Mouse (Mus musculus): Measurements from ENCODE around the gene Olfr148. TPM values are rescaled to one million over a fixed set of nuclear protein-coding genes. Genes with fewer than 3 reads are reported as not detected.

Olfr148 gene
- polyA plus RNA-seq, 1 experiment from 2014 or later, result not detected

- 44% methylated on average over 4 of the region's 4 CpGs for WGBS
- no peak overlapping the region for H3K4me2 ChIP-seq
- peak; percentile 68; the same call in 1 of the 2 replicates for ATAC-seq (ENCODE audit: low FRiP score)
Measured at GRCm38 (mm10) chr9:39633913-39634594, 23.6 kb downstream of the Olfr148 start.

GRCm38 (mm10) chr9:39644785-39645184, 34.3 kb downstream of the Olfr148 start, which contains the start of gene Olfr961:
Olfr961 (plus strand) TSS chr9:39645085.
- no peak for ATAC-seq (ENCODE audit: low FRiP score)
- Histone ChIP-seq H3K4me3 (no peak within 1 kb of the TSS), H3K9ac (no peak within 1 kb of the TSS), H3K9me3 (no peaks in the 10 kb centered on the region), H3K4me1 (replicated peaks) (no peaks in the 10 kb centered on the region), H3K27ac (no peak within 1 kb of the TSS), H3K4me2 (no peak within 1 kb of the TSS), H3K36me3 (no peaks in the 10 kb centered on the region), H3K27me3 (no peaks in the 10 kb centered on the region)

More at GRCm38 (mm10) chr9:39633913-39634594, 23.6 kb downstream of the Olfr148 start:
- Histone ChIP-seq H3K9ac (no peak overlapping the region), H3K9me3 (no peaks in the 10 kb centered on the region), H3K4me1 (replicated peaks) (0 out of 2 replicates have a peak, but pooled peaks cover 2% of the 10 kb centered on the region), H3K36me3 (no peaks in the 10 kb centered on the region), H3K27ac (no peak overlapping the region), H3K4me3 (no peak overlapping the region), H3K27me3 (no peaks in the 10 kb centered on the region)

- H3K27me3 ChIP-seq, result no peaks in the 10 kb centered on the region
- no peaks in the 10 kb centered on the region for H3K36me3 ChIP-seq
- no peak for ATAC-seq (ENCODE audit: low FRiP score)
- H3K4me3 ChIP-seq, result no peak overlapping the region
- H3K4me2 ChIP-seq, result no peak overlapping the region
- no peak overlapping the region for H3K9ac ChIP-seq
- no peaks in the 10 kb centered on the region for H3K9me3 ChIP-seq
- no peaks in the 10 kb centered on the region for H3K4me1 ChIP-seq (replicated peaks)
- WGBS, result 91% methylated on average over 4 of the region's 4 CpGs
- no peak overlapping the region for H3K27ac ChIP-seq
Measured at GRCm38 (mm10) chr9:39647382-39647781, 36.9 kb downstream of the Olfr148 start.

GRCm38 (mm10) chr9:39654756-39655396, 44.4 kb downstream of the Olfr148 start:
- no peaks in the 10 kb centered on the region for H3K4me1 ChIP-seq (replicated peaks)
- no peaks in the 10 kb centered on the region for H3K9me3 ChIP-seq
- no peak overlapping the region for H3K27ac ChIP-seq
- 71% methylated on average over 6 of the region's 6 CpGs for WGBS
- H3K27me3 ChIP-seq, result no peaks in the 10 kb centered on the region
- ATAC-seq (ENCODE audit: low FRiP score), result no peak
- H3K36me3 ChIP-seq, result no peaks in the 10 kb centered on the region
- no peak overlapping the region for H3K9ac ChIP-seq
- H3K4me3 ChIP-seq, result no peak overlapping the region
- no peak overlapping the region for H3K4me2 ChIP-seq

Other genes with a start within 250 kb of the Olfr148 start
- not detected in 2 replicates for gene Olfr951, start 223.2 kb upstream of the Olfr148 start, polyA plus RNA-seq (2015; fragmentation: Nextera tagmentation; extraction: Ambion mirVana)
- not detected in 2 replicates for gene Olfr952, start 183.5 kb upstream of the Olfr148 start, polyA plus RNA-seq (2015; fragmentation: Nextera tagmentation; extraction: Ambion mirVana)
- gene Olfr954, start 154.0 kb upstream of the Olfr148 start, polyA plus RNA-seq (2015; fragmentation: Nextera tagmentation; extraction: Ambion mirVana), result not detected in 2 replicates
- gene Olfr955, start 138.7 kb upstream of the Olfr148 start, polyA plus RNA-seq (2015; fragmentation: Nextera tagmentation; extraction: Ambion mirVana), result not detected in 2 replicates
- not detected in 2 replicates for gene Olfr44, start 116.7 kb upstream of the Olfr148 start, polyA plus RNA-seq (2015; fragmentation: Nextera tagmentation; extraction: Ambion mirVana)
- gene Olfr957, start 94.8 kb upstream of the Olfr148 start, polyA plus RNA-seq (2015; fragmentation: Nextera tagmentation; extraction: Ambion mirVana), result not detected in 2 replicates
- not detected in 2 replicates for gene Olfr958, start 56.6 kb upstream of the Olfr148 start, polyA plus RNA-seq (2015; fragmentation: Nextera tagmentation; extraction: Ambion mirVana)
- not detected in 2 replicates for gene Olfr959, start 35.1 kb upstream of the Olfr148 start, polyA plus RNA-seq (2015; fragmentation: Nextera tagmentation; extraction: Ambion mirVana)
- gene AW551984, start 6.3 kb upstream of the Olfr148 start, polyA plus RNA-seq (2015; fragmentation: Nextera tagmentation; extraction: Ambion mirVana), result 63.0 and 69.8 TPM in 2 replicates
- not detected in 2 replicates for gene Olfr960, start 10.7 kb downstream of the Olfr148 start, polyA plus RNA-seq (2015; fragmentation: Nextera tagmentation; extraction: Ambion mirVana)
- not detected in 2 replicates for gene Olfr961, start 34.4 kb downstream of the Olfr148 start, polyA plus RNA-seq (2015; fragmentation: Nextera tagmentation; extraction: Ambion mirVana)
- not detected in 2 replicates for gene Olfr963, start 56.5 kb downstream of the Olfr148 start, polyA plus RNA-seq (2015; fragmentation: Nextera tagmentation; extraction: Ambion mirVana)
- not detected in 2 replicates for gene Olfr149, start 96.5 kb downstream of the Olfr148 start, polyA plus RNA-seq (2015; fragmentation: Nextera tagmentation; extraction: Ambion mirVana)
- gene Olfr965, start 100.7 kb downstream of the Olfr148 start, polyA plus RNA-seq (2015; fragmentation: Nextera tagmentation; extraction: Ambion mirVana), result not detected in 2 replicates
- not detected in 2 replicates for gene Olfr150, start 120.3 kb downstream of the Olfr148 start, polyA plus RNA-seq (2015; fragmentation: Nextera tagmentation; extraction: Ambion mirVana)
- gene Olfr967, start 135.6 kb downstream of the Olfr148 start, polyA plus RNA-seq (2015; fragmentation: Nextera tagmentation; extraction: Ambion mirVana), result not detected in 2 replicates
- not detected in 2 replicates for gene Olfr968, start 172.6 kb downstream of the Olfr148 start, polyA plus RNA-seq (2015; fragmentation: Nextera tagmentation; extraction: Ambion mirVana)
- not detected in 2 replicates for gene Olfr969, start 180.3 kb downstream of the Olfr148 start, polyA plus RNA-seq (2015; fragmentation: Nextera tagmentation; extraction: Ambion mirVana)
- gene Olfr970, start 198.2 kb downstream of the Olfr148 start, polyA plus RNA-seq (2015; fragmentation: Nextera tagmentation; extraction: Ambion mirVana), result not detected in 2 replicates
- gene Olfr971, start 226.2 kb downstream of the Olfr148 start, polyA plus RNA-seq (2015; fragmentation: Nextera tagmentation; extraction: Ambion mirVana), result not detected in 2 replicates